Mouse (Mus musculus) thymus, postnatal 0 days (tissue): ENCODE results near the gene Rab5c. TPM values are rescaled to one million over a fixed set of nuclear protein-coding genes. Genes with fewer than 3 reads are reported as not detected.
A peak's percentile ranks its signal among the peaks of the same experiment; 100 is the strongest.

ENCODE experiments used
- DNase-seq: peaks from one replicate; pipeline ENCODE4 v3.0.0-alpha.2; 2015; ENCODE audit warnings: low spot score
- polyA plus RNA-seq: library from polyadenylated mRNA; unstranded; fragments of >200 nt; fragmentation: Nextera tagmentation; extraction: Ambion mirVana; gene quantifications from 2 replicates; pipeline ENCODE4 v1.2.1, GENCODE M21; 2015

Rab5c gene
- polyA plus RNA-seq, 1 experiment from 2014 or later = 35.8 TPM

DNA sequence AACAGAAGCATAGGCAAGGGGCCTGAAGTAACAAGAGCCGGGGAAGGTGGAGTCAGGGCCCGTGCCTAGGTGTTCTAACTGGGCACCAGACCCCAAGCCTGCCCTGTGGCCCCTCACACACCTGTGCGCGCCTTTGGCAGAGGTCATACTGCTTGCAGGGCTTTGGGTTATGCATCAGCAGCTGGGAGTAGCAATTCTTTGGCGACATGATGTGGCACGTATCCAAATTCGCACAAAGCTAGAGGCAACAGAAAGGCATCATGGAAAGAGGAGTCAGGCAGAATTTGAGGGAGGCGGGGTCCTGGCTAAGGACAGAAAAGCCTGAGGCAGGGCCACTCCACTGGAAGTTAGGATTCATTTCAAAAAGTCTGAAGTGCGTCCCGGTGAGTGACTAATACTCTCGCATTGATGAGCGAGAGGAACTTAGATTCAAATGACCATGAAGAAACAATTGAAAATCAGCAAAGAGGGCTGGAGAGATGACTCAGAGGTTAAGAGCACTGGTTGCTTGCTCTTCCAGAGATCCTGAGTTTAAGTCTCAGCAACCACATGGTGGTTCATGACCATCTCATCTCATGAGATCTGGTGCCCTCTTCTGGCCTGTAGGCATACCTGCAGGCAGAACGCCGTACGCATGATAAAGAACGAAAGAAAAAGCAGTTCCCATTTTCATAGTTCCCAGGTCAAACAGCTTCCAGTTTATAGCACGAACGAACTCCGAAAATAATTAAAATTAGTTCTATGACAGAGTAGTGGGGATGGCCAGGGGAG, 35.7 kb downstream of the Rab5c start:
- DNase-seq = peak; percentile 77

- peak; percentile 60 for DNase-seq
Observed at GRCm38 (mm10) chr11:100701301-100701700, 36.7 kb downstream of the Rab5c start.

- no peak for DNase-seq
Observed at GRCm38 (mm10) chr11:100700710-100701109, 37.3 kb downstream of the Rab5c start.

DNA sequence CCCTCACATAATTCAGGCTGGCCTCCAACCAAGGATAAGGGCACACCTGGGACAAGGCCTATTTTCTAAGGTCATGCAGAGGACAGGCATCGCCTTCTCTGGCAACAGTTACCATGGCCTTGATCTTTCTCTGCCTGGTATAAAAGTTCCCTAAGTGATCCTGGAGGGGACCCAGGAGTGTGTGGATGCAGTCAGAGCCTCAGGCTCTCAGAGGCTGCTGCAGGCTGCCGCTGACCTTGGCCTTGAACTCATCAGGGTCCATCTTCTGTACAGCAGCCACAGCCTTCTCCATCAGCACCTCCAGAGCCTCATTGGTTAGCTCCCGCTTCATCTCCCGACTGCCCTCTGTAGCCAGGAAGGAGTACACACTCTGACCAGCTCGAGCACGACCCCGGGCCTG, 40.1 kb downstream of the Rab5c start:
- DNase-seq = no peak

DNA sequence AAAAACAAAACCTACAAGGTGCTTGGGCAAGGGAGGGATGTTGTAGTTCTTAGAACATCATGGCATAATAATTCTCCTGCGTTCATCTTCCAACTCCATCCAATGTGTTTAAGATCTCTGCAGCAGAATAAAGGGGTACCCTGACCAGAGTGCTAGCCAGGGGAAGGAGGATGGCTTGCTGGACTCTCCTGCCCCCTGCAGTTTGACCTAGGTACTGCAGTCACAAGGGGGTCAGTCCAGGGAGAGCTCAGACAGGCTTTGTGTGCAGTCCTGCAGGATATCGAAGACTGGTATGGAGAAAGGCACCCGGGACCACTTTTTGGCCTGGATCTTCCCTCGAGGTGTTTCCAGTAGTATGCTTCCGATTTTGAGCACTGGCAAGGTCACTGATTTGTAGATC, 43.1 kb downstream of the Rab5c start:
- peak; percentile 60 for DNase-seq

GRCm38 (mm10) chr11:100693154-100693553, 44.9 kb downstream of the Rab5c start:
- DNase-seq = no peak

GRCm38 (mm10) chr11:100692164-100692616, 45.8 kb downstream of the Rab5c start, which contains the start of gene Zfp385c:
Gene Zfp385c (minus strand): TSS chr11:100692455.
- peak; percentile 48 for DNase-seq

- DNase-seq = no peak
Observed at GRCm38 (mm10) chr11:100690389-100690788, 47.6 kb downstream of the Rab5c start.

DNA sequence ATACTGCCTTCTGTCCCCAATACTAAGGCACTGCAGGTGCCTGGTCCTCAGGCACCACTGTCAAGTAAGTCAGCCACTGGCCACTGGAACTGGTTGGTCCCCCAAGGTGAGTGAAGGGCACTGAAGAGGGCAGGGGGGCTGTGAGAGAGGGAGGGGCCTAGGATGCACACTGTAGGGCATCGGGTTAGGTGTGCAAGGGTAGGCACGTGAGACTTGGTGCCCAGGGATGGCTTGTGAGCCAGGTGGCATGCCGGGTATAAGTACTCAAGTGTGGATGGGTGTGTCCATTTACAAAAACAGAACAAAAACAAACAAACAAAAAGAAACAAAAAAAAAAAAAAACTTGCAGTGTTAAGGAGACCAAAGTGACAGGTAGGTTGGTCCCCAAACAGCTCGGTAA, 49.6 kb downstream of the Rab5c start:
- DNase-seq = no peak

- no peak for DNase-seq
Observed at GRCm38 (mm10) chr11:100687265-100687664, 50.8 kb downstream of the Rab5c start.

GRCm38 (mm10) chr11:100685371-100685770, 52.6 kb downstream of the Rab5c start:
- no peak for DNase-seq

GRCm38 (mm10) chr11:100684084-100684483, 53.9 kb downstream of the Rab5c start:
- DNase-seq = no peak

DNA sequence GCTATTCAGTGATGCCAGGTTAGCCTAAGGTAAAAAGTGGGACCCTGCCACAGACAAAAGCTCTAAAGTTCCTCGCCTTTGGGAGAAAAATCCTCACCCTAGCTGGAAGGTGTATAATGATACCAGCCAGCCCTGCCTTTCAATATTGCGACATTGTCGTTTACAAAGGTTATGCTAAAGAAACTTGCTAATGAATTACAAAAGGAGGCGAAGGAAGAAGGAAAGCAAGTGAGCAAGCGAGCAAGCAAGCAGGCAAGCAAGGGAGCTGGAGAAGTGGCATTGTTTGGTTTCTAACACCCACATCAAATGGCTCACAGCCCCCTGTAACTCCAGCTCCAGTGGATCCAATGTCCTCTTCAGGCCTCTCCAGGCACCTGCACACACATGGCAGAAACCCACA, 55.5 kb downstream of the Rab5c start:
- no peak for DNase-seq

- no peak for DNase-seq
Observed at GRCm38 (mm10) chr11:100681826-100682225, 56.2 kb downstream of the Rab5c start.

GRCm38 (mm10) chr11:100677810-100678209, 60.2 kb downstream of the Rab5c start:
- no peak for DNase-seq

- DNase-seq = no peak
Observed at GRCm38 (mm10) chr11:100673169-100673568, 64.8 kb downstream of the Rab5c start.

DNA sequence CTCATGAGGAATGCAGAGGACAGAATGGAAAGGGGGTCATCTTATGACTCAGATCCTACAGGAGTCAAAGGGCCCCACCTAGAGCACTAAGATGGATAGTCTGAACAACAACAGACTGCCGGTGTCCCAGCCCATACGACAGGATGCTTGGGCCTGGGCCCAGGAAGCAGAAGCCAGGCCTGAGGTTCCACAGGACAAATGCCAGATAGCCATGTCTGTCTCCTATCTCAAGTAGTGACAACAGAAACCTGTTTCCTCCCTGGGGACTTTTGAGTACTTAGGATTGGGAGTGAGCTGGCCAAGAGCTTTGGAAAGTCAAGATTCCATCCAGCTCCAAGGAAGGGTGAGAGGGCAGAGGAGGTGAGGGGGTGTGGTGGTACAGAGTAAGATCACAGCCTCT, 66.1 kb downstream of the Rab5c start:
- no peak for DNase-seq

GRCm38 (mm10) chr11:100671049-100671448, 67.0 kb downstream of the Rab5c start:
- DNase-seq = no peak

Other genes starting within 250 kb of the Rab5c start
- gene Acly, start 210.2 kb downstream of the Rab5c start, polyA plus RNA-seq = 99.2 and 109 TPM in 2 replicates
- gene Ttc25, start 192.6 kb downstream of the Rab5c start, polyA plus RNA-seq = 0.56 and 0.57 TPM in 2 replicates
- gene Cnp, start 163.3 kb downstream of the Rab5c start, polyA plus RNA-seq = 167 and 169 TPM in 2 replicates
- 39.7 and 41.2 TPM in 2 replicates for gene Nkiras2, start 119.0 kb downstream of the Rab5c start, polyA plus RNA-seq
- 191 and 202 TPM in 2 replicates for gene Dnajc7, start 118.0 kb downstream of the Rab5c start, polyA plus RNA-seq
- gene Zfp385c, start 45.8 kb downstream of the Rab5c start, polyA plus RNA-seq = 0.12 TPM in 1 of 2 replicates, not detected in the other
- 10.2 and 10.7 TPM in 2 replicates for gene Dhx58, start 33.9 kb downstream of the Rab5c start, polyA plus RNA-seq
- 33.2 and 39.3 TPM in 2 replicates for gene Kat2a, start 25.8 kb downstream of the Rab5c start, polyA plus RNA-seq
- 0.18 TPM in 1 of 2 replicates, not detected in the other for gene Hspb9, start 24.4 kb downstream of the Rab5c start, polyA plus RNA-seq
- 0.03 TPM in 1 of 2 replicates, not detected in the other for gene Kcnh4, start 21.7 kb upstream of the Rab5c start, polyA plus RNA-seq
- 0.34 and 0.54 TPM in 2 replicates for gene Hcrt, start 24.7 kb upstream of the Rab5c start, polyA plus RNA-seq
- 2.4 and 2.7 TPM in 2 replicates for gene Ghdc, start 32.7 kb upstream of the Rab5c start, polyA plus RNA-seq
- 99.6 and 105 TPM in 2 replicates for gene Stat5b, start 112.5 kb upstream of the Rab5c start, polyA plus RNA-seq
- 61.2 and 62.7 TPM in 2 replicates for gene Stat5a, start 121.1 kb upstream of the Rab5c start, polyA plus RNA-seq
- gene Stat3, start 201.3 kb upstream of the Rab5c start, polyA plus RNA-seq = 79.7 and 84.2 TPM in 2 replicates
- 61.0 and 64.2 TPM in 2 replicates for gene Cavin1, start 232.7 kb upstream of the Rab5c start, polyA plus RNA-seq